Mouse (Mus musculus) stomach, postnatal 0 days (tissue): ENCODE measurements around the gene 2810408A11Rik.

Source experiments
- CTCF ChIP-seq: IDR thresholded peaks from 2 replicates; pipeline ENCODE4 v1.5.1; 2016; ENCODE audit warnings: antibody characterized with exemption, low read depth, mild to moderate bottlenecking, moderate library complexity
- EP300 ChIP-seq: optimal IDR thresholded peaks from 2 replicates; pipeline ENCODE3; 2016; ENCODE audit warnings: antibody characterized with exemption

DNA sequence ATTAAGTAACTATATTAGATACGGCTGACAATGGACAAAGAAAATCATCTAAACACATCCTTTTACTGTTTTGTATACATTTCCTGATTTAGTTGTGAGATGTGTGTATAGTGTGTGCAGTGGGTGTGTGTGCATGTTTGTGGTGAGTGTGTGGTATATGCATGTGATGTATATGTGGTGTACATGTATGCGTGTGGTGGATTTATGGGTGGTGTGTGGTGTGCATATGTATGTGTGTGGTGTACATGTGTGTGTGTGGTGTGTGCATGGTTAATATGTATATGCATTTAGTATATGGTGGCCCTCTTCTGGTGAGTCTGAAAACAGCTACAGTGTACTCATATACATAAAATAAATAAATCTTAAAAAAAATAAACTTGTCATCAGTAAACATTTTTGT, 26.7 kb upstream of the 2810408A11Rik start:
- TF ChIP-seq CTCF (peak; percentile 19; the same call in 1 of the 2 replicates), EP300 (no peak)
